Mouse (Mus musculus) kidney, postnatal 14 days (tissue): Measurements from ENCODE around the gene Birc2.

Experiments
- DNase-seq: peaks from one replicate; pipeline ENCODE4 v3.0.0; 2022; ENCODE audit warnings: mixed read lengths

Birc2 gene

GRCm38 (mm10) chr9:7845216-7845895 lies 8.5 kb upstream of the Birc2 start:
- DNase-seq, result peak; percentile 23

GRCm38 (mm10) chr9:7841221-7841620 lies 4.4 kb upstream of the Birc2 start:
- DNase-seq, result no peak

GRCm38 (mm10) chr9:7837806-7838440 lies 1.1 kb upstream of the Birc2 start:
- DNase-seq, result no peak

GRCm38 (mm10) chr9:7836331-7836730 lies 533 bp downstream of the Birc2 start:
- peak; percentile 62 for DNase-seq

- no peak for DNase-seq
These were observed 1.6 kb downstream of the Birc2 start for GRCm38 (mm10) chr9:7835302-7835701.

- DNase-seq, result no peak
These were observed 3.4 kb downstream of the Birc2 start for GRCm38 (mm10) chr9:7833421-7833820.

GRCm38 (mm10) chr9:7829531-7830528 lies 7.0 kb downstream of the Birc2 start:
- DNase-seq, result no peak

GRCm38 (mm10) chr9:7828706-7829105 lies 8.2 kb downstream of the Birc2 start:
- DNase-seq, result no peak

- DNase-seq, result no peak
These were observed 11.9 kb downstream of the Birc2 start for GRCm38 (mm10) chr9:7824916-7825315.

GRCm38 (mm10) chr9:7822758-7823157 lies 14.1 kb downstream of the Birc2 start:
- DNase-seq, result peak; percentile 19

GRCm38 (mm10) chr9:7805101-7805506 lies 31.8 kb downstream of the Birc2 start:
- no peak for DNase-seq

- peak; percentile 39 for DNase-seq
These were observed 38.3 kb downstream of the Birc2 start for GRCm38 (mm10) chr9:7798555-7798954.

GRCm38 (mm10) chr9:7797542-7797941 lies 39.3 kb downstream of the Birc2 start:
- DNase-seq, result no peak

- no peak for DNase-seq
These were observed 40.6 kb downstream of the Birc2 start for GRCm38 (mm10) chr9:7796129-7796864.

- DNase-seq, result no peak
These were observed 41.3 kb downstream of the Birc2 start for GRCm38 (mm10) chr9:7795581-7795980.

- peak; percentile 72 for DNase-seq
These were observed 43.3 kb downstream of the Birc2 start for GRCm38 (mm10) chr9:7793561-7793960.

GRCm38 (mm10) chr9:7790580-7791084 lies 46.2 kb downstream of the Birc2 start:
- no peak for DNase-seq

- DNase-seq, result no peak
These were observed 46.9 kb downstream of the Birc2 start for GRCm38 (mm10) chr9:7789764-7790575.

- DNase-seq, result no peak
These were observed 48.5 kb downstream of the Birc2 start for GRCm38 (mm10) chr9:7788411-7788810.

GRCm38 (mm10) chr9:7786086-7786485 lies 50.8 kb downstream of the Birc2 start:
- DNase-seq, result no peak

GRCm38 (mm10) chr9:7785396-7785795 lies 51.5 kb downstream of the Birc2 start:
- DNase-seq, result no peak

- DNase-seq, result no peak
These were observed 52.2 kb downstream of the Birc2 start for GRCm38 (mm10) chr9:7784615-7785012.
